Mouse (Mus musculus) embryonic fibroblast, embryonic 13.5 days (primary cell): ENCODE data around the gene Gle1.
"Not testable (repeated sequence)": the region's sequence is repeated elsewhere in the genome, so short reads cannot be mapped to it uniquely, and the experiment has no call there.

Experiments used
- CTCF ChIP-seq: IDR thresholded peaks from 2 replicates; pipeline ENCODE4 v1.5.1; 2011; ENCODE audit warnings: mild to moderate bottlenecking, control low read depth, low read length, moderate library complexity, borderline replicate concordance; ENCODE audit not compliant: insufficient read depth
- POLR2A ChIP-seq: IDR thresholded peaks from 2 replicates; pipeline ENCODE4 v1.6.1; 2011; ENCODE audit warnings: low read depth, mild to moderate bottlenecking, control low read depth, low read length, moderate library complexity

DNA sequence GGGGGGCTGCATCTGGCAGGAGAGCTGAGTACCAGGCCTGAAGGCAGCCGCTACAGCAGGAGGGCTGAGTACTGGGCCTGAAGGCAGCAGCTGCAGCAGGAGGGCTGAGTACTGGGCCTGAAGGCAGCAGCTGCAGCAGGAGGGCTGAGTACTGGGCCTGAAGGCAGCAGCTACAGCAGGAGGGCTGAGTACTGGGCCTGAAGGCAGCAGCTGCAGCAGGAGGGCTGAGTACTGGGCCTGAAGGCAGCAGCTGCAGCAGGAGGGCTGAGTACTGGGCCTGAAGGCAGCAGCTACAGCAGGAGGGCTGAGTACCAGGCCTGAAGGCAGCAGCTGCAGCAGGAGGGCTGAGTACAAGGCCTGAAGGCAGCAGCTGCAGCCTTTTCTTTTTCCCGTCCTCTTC is 27.1 kb upstream of the Gle1 start:
- not testable (repeated sequence) for TF ChIP-seq CTCF, POLR2A
